Mouse (Mus musculus) liver, postnatal 0 days (tissue): Measurements from ENCODE around the gene Slc22a1.

Experiments used
- CTCF ChIP-seq: sonication (generic); IDR thresholded peaks from 2 replicates; pipeline ENCODE4 v1.5.1; 2016; ENCODE audit warnings: antibody characterized with exemption, low read depth
- EP300 ChIP-seq: IDR thresholded peaks from 2 replicates; pipeline ENCODE4 v1.6.1; 2016; ENCODE audit warnings: antibody characterized with exemption, low read depth, mild to moderate bottlenecking

- no peak for TF ChIP-seq CTCF
- no peak for TF ChIP-seq EP300
Observed at GRCm38 (mm10) chr17:12672285-12672790, 3.3 kb downstream of the Slc22a1 start.
